Mouse (Mus musculus) megakaryocyte, adult 5-6 weeks (primary cell): ENCODE measurements around the gene Dnah7c. TPM values are rescaled to one million over a fixed set of nuclear protein-coding genes. Genes with fewer than 3 reads are reported as not detected.
"Not testable (repeated sequence)": the region's sequence is repeated elsewhere in the genome, so short reads cannot be mapped to it uniquely, and the experiment has no call there.

Experiments used
- ATAC-seq: 2 replicates; pipeline ENCODE4 v1.8.0; 2016; ENCODE audit warnings: mild to moderate bottlenecking, inconsistent platforms; ENCODE audit not compliant: poor library complexity, severe bottlenecking
- total RNA-seq, 2 experiments: library from RNA; stranded (forward) in 1 of 2; stranded (reverse) in 1 of 2; fragments of 153-499, 151-499 nt in 1 of 2; fragments of 221-1000, 200-1000 nt in 1 of 2; gene quantifications; 2 replicates each; pipeline versions ENCODE4 v1.2.3 to v1.2.4; 2015 to 2017

Gene Dnah7c
- total RNA-seq, 2 experiments from 2014 or later: not detected

DNA sequence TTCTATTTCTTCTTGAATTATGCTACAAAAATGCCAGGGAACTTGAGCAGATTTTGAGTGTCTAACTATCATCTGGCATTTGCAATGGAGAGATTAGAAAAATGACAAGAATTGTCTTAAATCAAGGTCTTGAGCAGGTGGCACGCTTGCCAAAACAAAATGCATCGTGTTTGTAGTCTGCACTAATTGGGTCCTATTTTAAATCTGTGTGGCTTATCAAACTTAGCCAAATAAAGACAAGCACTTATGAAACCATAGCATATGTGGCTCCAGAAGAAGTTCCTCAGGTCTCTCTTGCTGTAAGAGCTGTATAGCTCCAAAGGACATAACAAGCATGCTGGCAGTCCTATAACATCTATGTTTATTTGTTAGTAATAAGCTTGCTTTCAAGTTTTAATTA lies 300.3 kb downstream of the Dnah7c start:
- not testable (repeated sequence) for ATAC-seq

DNA sequence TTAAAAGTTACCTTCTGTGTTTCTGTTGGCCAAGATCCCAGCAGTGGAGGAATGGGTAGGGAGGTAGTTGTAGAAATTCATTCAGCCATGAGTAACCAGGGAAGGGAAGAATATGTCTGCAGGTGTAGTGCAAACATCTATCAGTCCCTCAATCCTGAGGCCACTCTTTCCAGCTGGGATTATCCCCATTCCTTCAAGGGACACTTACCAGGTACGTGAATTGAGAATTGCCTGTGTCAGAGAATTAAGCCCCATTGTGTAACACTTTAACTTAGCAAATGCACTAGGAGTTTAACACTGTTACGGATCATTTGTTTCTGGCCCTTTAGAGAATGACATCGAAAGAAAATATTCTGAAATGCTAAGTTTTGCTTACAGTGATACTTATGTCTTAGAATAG lies 304.3 kb downstream of the Dnah7c start:
- ATAC-seq: not testable (repeated sequence)

DNA sequence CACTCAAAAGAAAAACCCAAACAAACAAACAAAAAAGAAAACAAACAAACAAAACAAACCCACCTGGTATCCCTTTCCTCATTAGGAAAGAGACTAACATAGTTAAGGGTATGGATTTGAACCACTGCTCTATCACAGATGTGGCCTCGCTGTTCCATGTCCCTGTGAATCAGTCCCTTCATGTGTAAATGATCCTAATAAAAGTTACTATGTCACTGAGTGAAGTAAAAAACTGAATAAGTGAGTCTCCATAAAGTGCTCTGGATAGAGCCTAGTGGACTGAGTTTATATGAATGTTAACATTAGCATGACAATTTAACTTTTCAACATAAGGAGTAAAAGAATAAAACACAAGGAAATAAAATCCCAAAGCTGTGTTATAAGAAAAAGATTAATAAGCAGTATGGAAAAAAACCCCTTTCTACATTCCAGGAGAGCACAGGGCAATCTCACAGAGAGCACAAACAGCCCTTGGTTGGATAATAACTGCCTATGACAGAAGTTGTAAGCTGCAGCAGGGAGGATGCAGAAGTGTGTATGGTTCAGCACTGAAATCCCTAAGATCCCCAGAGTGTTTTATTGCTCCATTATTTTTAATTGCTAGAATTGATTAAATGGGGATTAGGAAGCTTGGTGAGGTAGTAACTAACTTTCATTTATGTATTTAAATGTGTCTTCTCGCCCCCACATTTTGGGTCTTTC lies 308.2 kb downstream of the Dnah7c start:
- not testable (repeated sequence) for ATAC-seq

DNA sequence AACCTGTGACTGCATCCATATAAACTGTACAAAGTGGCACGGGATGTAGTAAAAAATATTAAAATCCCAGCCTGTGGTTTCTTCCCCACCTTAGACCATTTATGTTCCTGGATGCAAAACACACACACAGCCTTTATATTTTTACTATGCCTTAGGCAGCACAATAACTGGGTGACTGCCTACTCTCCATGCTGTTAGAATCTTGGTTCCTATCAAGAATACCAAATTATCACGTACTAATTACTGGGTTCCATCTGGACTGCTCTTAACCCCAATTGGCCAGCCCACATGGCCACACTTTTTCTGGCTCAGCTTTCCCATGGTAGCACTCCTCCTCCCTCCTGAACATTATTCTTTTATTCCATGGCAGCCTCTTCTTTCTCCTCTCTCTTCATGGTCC lies 309.1 kb downstream of the Dnah7c start:
- ATAC-seq: not testable (repeated sequence)

DNA sequence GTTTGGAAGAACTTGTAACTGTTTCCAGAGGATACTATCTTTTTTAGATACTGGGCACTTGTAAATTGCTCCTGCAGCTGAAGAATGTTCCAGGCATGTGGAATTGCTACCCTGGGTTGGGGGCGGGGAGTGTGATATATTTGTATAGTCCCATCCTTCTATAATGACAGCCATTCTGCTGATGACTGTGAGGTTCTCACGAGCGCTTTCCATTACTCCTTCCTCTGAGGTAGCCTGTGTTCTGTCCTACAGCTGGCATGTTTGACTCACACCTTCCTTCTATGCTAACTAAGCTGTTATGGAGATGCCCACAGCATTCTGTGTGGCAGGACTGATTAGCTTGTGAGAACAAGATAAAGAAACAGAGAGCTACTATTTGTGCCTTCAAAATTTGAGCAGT lies 339.2 kb downstream of the Dnah7c start:
- ATAC-seq: not testable (repeated sequence)

DNA sequence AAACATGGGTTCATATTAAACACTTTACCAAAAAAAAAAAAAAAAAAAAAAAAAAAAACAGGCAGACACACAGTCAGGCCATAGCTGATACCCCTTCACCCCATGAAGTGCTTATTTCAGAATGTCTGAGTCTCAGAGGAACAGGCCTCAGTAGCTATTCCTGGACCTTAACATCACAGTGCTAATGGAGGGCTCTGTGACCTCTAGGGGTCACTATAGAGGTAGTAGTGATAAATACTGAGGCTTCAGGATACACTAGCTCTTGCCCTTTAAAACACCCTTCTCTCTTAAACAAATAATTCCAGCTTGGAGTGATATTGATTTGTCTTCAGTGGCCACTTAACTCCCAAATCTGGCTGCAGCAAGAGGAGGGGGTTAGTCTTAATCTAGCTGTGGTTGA lies 343.9 kb downstream of the Dnah7c start:
- not testable (repeated sequence) for ATAC-seq

DNA sequence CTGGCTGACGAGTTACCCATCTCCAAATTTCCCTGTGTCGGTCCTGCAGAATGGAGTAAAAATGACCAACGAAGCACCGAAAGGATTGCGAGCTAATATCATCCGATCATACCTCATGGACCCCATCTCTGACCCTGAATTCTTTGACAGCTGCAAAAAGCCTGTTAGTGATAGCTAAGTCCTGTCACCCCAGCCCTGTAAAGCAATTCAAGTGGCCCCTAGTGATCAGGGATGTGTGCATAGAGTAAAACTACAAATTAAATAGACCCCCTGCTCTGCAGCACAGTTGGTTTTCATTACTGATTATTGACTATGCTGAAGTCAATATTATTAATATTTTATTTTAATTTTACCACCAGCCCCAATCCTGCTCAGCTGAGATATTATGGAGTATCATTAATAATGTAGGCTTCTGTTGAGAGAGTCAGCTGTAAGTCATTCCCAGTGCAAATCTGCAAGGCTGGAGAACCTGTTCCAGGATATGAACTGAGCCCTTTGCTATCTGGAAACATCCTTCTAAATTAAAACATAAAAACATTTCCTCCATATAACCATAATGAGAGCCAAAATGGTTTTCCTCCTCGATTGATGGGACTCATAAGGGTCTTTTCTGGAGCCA lies 344.8 kb downstream of the Dnah7c start:
- ATAC-seq: not testable (repeated sequence)

DNA sequence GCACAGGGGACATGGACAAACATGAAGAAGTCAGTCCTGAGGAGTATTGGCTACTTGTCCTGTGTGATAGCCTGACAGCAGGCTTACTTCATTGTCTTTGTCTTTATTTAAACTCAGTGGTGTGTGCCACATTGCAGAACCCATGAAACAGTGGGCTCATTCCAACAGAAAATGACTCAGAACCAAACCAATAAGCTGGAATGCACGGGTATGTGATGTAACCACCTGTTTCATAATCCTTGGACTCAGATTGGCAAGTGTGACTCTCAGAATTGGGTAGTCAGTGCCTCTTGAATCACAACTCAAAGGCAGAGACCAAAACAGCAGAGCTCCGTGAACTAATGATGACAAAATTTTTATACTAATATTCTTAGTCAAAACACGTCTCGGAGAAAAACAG lies 356.8 kb downstream of the Dnah7c start:
- ATAC-seq: not testable (repeated sequence)

DNA sequence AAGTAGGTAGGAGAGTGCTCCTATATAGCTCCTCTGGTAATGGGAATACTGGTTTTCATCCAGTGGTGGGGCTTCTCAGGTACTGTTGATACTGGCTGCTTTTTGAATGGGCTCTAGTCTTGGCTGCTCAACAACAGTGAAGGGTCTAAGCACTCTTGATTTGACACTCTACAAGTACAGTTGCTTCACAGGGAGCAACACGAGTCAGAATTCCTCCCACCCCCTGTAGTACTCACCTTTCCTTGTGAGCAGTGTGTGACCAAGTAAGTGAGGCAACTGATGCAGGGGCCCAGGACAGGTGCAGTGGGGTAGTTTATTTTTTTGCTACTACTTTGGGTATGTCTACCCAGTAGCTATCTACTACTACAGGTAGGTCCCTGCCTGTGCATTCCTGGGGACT lies 379.7 kb downstream of the Dnah7c start:
- no peak for ATAC-seq

DNA sequence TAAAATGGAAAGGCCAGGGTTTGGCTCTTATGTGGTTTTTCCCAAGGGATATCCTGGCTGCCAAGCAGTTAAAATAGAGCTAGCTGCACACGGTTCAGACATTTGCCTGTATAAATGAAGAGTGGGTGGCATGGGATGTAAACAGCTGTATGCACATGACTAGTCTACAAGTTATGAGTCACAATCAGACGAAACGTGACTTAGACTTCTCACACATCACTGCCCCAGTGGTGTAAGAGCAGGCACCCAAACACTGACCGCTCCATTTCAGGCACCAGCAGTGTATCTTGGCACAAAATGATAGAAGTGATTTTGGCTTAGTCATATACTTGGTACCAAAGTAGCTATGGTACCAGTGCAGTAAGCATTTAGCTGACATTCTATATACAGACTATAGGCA lies 383.2 kb downstream of the Dnah7c start:
- ATAC-seq: not testable (repeated sequence)

DNA sequence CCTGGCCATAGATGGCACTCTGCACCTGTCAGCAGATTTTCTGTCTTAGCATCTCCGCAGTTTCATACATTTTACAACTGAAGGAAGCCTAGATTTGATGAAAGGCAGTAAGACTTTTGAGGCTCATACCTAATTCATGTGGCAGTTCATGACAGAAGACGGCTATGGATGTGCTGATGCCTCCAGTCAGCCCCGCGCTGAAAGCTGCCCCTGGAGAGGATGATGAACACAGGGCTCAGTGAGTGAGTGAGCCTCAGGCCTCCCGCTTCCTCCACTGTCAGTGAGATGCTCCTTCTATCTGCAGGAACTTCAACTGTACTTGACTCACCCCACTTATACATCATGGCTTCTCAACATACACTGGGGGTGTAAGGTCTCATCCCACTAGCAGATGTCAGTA lies 392.5 kb downstream of the Dnah7c start:
- no peak for ATAC-seq

DNA sequence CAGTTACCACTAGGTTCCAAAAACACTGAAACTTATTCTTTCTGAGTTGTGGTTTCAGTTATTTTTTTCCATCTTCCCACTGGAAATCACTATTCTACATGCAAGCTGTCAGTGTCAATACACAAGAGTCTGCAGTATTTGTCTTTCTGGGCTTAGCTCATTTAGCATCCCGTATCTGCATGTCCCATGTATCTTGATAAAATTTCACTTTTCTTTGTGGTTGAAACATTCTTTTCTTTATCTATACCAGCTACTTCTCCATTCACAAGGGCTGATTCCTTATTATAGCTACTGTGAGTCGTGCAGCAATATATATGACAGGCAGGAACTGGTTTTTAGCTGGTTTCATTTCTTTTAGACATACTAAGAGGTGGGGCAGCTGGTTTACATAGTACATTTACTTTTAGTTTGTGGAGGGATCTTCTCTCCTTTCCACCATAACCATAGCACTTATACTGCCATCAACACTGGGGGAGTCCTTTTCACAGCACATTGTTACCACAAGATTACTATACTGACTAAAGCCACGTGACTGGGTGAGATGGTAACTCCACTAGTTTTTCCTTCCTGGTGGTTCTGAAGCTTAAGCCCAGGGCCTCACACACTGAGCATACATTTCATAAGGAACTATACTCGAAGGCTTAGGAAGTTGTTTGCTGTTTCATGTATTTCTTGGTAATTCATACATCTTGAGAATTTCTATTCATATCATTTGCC lies 397.0 kb downstream of the Dnah7c start:
- peak; percentile 77 for ATAC-seq

DNA sequence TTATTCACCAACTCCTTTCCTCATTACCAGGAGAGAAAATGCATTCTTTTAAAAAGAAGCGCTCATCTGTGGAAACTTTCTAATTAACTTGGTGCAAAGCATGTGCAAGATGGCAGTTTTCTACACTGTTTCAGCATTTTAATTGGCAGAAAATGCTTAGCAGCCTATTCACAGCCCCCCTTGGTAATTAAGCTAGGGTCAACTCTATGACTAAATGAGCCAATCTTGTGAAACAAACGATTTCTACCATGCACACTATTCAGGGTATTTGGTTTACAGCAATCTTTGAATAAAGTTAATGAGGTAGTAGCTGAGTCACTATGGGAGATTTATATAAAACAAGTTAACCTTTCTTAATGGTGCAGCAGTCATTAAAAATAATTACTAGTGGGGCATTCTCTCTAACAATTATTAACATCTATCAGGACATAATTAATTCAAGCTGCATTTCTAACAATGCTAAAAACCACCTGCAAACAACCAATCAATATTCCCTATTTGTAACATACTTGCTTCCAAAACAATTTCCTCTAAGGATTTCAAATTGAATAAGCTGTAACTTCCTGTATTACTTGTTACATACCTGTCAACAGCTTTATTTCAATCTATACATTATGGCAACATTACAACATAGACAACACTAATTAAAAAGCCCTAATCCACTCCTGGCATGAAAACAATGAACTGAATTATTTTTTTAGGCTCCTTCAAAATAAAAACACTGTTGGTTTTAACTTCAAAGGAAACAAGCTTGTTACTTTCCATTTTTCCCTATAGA lies 404.9 kb downstream of the Dnah7c start:
- ATAC-seq: no peak

DNA sequence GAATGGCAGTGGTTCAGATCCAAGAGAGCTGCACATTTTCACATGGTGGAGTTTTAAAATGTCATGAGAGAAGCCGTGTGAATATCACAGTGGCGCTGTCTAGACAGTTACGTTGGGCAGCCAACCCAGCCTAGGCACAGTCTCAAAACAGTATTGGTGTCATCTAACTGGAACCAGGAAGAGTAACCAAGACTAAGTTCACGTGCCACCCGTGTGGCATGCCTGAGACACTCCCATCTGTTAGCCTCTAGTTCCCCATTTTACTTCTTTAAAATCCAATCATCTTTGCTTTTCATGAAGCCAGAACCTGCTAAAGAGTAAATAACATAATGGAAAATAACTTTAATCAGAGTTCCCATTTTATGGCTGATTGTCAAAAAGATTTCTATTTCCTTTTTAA lies 406.5 kb downstream of the Dnah7c start:
- peak; percentile 99 for ATAC-seq

DNA sequence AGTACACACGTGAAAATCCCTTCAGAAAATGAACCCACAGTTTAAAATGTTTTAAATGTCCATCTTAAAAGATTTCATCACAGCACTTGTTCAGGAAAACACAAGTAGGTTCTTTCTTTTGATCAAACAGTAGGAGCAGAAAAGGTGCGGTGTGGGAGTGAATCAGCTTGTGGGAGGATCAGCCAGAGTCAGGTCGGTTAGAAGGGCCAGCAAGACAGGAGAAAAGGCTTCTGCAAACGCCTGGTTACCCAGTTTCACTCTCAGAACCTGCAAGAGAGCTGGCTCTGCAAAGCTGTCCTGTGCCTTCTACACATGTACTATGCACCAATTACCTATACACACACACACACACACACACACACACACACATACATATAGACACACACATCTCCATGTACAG lies 418.0 kb downstream of the Dnah7c start:
- ATAC-seq: no peak

DNA sequence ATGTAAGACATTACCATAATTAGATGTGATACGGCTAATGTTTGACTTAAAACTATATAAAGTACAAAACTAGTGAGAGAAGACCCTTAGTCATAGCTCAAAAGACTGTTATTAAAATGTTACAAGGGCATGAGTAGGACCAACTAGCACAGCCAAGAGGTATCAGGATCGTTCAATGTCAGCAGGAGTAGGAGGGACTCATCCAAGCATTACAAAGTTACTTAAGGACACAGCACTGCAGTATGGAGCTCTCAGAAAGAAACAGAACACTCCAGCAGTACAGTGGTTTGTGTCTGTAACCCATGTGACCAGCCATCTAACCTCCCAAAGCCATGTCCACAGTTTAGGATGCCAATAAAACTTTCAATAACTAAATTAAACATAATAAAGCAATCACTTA lies 418.9 kb downstream of the Dnah7c start:
- ATAC-seq: no peak

DNA sequence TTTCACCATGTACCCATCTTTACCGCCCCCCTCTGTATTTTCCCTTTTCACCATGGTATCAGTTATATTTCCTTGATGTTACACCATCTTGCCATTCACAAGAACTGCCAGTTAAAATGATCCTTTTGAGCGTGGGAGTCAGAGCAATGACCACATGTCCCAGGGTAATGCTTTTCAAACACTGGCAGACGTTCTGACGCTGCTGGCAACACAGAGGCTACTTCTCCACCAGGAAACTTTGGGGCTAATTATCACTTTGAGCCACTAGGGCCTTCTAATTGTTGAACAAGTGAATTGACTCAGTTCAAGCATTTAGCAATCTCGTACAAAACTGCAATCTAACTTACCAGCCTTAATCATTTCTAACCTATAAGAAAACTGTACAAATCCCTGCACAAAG lies 419.8 kb downstream of the Dnah7c start:
- ATAC-seq: no peak

DNA sequence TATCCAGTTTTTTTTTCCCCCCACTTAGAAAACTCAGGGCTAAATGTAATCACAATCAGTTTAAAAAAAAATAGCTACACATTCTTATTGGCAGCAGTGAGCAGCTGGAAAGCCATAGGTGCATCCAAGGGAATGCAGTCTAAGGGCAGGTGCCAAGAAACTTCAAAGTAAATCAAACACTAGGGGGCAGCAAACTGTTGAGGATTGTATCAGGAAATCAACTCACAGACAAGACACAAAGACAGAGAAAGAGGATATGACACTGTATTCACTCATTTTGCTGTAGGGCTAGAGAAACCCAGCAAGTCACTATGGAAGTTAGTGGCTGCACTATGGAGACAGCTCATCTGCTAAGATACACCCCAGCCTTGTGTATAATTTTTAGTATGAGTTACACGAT lies 424.4 kb downstream of the Dnah7c start:
- ATAC-seq: peak; percentile 31

DNA sequence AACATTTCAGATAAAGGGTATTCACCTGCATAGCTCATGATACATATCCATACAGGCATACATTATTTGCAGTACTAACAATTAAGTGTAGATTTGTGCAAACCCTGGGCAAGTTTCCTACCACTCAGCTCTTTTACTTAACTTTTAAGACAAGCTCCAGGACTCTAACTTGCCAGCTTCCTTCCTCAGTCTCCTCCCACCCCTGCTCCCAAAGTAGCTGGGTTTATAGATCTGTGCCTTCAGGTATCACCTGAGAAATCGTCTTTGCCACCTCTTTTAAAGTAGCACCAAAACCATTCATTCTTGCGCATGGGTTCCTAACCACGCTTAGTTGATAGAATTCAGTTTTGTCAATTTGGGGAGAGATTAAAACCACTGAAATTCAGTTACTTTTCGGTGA lies 426.2 kb downstream of the Dnah7c start:
- no peak for ATAC-seq

DNA sequence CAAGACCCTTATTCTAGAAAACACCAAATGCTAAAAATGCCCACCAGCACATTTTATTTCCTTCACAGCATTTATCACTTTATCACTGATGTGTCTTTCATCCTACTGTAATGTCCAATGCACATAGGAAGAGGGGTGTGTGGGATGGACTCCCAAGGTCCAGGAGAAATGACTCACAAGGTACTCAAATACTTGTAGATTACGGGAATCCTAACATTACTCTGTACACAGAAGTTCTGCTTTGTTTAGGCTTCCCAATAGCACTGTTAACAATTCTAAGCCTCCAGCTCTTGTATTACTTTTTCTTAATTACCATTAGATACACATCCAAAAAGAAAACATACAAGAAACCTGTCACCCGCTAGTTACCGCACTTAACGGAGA lies 426.8 kb downstream of the Dnah7c start:
- ATAC-seq: no peak

DNA sequence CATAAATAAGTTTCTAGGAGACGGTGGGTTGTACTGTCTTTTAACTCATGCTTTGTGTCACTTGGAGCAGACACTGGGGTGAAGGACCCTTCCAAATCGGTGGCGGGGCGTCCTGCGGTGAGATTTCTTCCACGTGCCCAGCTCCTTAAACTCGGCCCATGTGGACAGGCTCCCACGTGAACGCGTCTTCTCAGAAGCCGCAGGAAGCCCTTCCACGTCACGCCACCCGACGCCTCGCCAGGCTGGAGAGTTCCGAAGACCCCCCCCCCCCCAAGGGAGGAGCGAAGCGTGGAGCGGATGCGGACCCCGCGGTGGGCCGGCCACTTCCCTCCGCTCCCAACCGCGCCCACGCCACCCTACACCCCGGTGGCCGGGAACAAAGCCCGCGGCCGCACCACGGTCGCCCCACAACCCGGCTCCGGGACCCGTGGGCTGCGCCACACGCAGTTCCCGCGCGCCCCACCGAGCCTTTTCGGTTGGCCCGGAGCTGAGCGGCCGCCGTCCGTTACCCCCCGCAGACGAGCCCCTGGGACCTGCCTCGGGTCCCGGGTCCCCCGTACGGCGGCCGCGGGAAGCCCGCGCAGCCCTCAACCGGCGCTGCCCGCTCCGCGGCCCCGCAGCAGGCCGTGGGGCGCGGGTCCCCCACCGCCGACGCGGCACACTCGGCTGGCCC lies 427.3 kb downstream of the Dnah7c start:
- peak; percentile 32 for ATAC-seq
